Mouse (Mus musculus) frontal cortex, postnatal 14 days (tissue): ENCODE measurements at regions not wholly inside any gene's neighbourhood (a gene's known extent, or its start where the extent isn't known, plus 50 kb on each side); places are given as distances from the start of the nearest gene placed in this dataset.

ENCODE experiments used
- DNase-seq, 2 experiments: peaks; one replicate each; pipeline ENCODE4 v3.0.0; 2022; ENCODE audit warnings: low spot score in 2 of 2

GRCm38 (mm10) chr5:93328059-93328458, 61.0 kb downstream of the Ccng2 start:
- DNase-seq, result peak; percentile 29 to 69

- no peak for DNase-seq
These were observed 63.8 kb downstream of the Ccng2 start for GRCm38 (mm10) chr5:93330851-93331250.

- no peak for DNase-seq
These were observed 86.0 kb downstream of the Ccng2 start for GRCm38 (mm10) chr5:93353101-93353500.
